Mouse (Mus musculus): Measurements from ENCODE around the gene Naxd.

Naxd gene

DNA sequence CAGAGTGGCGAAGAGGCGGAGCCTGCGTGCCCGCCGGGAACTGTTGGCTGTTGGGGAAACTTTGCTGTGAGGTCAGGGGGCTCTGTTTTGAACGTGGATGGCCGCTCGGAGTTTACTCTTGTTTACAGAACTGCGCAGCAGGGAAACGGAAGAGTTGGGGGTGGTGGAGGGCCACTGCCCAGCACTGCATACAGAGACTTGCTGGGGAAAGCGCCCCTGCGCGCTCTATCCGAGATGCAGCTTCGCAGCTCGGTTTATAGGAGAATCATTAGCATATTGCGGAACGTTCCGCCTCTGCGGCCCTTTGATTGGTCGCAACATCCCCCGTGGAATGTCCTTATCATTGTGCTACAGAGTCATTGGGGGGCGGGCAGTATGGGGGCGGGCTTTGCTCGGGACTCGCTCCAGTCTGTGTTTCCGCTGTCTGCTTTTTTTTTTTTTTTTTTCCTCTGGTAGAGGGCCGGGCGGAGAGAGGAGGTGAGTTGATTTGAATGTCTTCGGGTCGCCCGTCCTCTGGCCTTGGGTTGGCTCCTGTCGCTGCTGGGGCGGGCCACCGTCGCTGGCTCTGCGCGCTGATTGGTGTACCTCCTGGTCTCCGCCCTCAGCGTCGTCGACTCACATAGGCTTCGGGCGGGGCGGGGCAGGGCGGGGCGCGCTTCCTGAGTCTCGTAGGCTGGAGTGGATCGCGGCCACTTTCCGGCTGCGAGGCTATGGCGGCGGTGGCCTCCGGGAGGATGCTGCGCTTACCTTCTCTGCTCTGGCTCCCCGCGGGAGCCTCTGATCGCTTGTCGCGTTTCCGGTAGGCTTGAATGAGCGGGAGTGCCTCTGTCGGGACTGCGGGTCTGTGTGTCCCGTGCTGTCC, 60.7 kb downstream of the Naxd start:
- peak; percentile 91 for DNase-seq

DNA sequence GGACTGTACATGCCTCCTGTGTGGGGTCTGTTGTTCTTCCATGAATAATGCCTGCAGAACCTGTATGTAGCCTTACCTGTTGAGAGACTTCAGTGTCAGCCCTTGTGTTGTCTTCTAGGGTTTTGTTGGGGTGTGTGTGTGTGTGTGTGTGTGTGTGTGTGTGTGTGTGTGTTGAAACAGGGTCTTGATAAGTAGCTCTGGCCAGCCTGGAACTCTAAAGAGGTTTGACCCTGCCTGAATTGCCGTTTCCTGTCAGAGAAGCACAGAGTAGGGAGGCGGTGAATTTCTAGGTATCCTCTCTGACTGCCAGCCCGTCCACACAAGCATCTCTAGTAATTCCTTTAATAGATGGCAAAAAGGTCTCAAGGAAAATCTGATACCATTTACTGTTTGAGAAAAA, 62.2 kb downstream of the Naxd start:
- DNase-seq: no peak

DNA sequence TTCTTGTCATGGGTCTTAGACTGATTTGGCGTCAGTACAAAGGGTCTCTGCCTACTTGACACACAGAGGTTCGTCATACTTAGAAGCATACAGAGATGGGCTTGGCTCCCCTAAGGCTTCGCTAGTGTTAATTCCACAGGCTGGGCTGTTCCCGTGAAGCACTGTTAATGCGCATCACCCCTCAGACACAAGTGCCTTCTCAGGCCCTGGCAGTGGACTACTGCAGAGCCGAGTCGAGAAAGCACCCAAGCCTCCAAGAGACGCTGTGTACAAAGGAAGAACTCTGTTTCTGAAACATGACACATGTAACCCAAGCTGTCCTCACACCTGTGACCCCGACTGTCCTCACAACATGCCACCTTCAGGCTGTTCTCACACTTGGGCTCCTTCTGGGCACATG, 62.9 kb downstream of the Naxd start:
- DNase-seq: no peak

DNA sequence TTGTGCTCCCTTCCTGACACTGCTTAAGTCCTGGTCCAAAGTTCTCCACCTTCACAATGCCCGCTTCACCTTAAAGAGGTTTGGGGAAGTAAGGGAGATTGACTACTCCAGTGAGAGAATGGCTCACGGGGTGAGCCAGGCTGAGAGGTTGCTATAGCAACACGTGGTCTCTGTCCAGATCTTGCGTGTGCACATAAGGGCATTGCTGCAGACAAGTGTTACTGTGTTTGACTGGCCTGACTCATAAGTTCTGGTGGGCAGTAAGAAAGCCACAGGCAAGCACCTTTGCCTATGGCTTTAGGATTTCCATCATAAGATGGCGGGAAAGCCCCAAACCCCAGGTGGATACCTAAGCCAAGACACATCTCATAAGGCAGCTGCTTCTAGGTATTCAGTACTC, 66.9 kb downstream of the Naxd start:
- no peak for DNase-seq
